Mouse (Mus musculus): ENCODE results near the gene Hap1. TPM values are rescaled to one million over a fixed set of nuclear protein-coding genes. Genes with fewer than 3 reads are reported as not detected.
"Not testable (repeated sequence)": the region's sequence is repeated elsewhere in the genome, so short reads cannot be mapped to it uniquely, and the experiment has no call there.

The Hap1 gene
- polyA plus RNA-seq, 1 experiment from 2014 or later: 93.7 TPM

GRCm38 (mm10) chr11:100320701-100321410 is 35.1 kb downstream of the Hap1 start:
- not testable (repeated sequence) for H3K27me3 ChIP-seq; H3K9me3 ChIP-seq (replicated peaks)
- H3K4me2 ChIP-seq: peak overlapping the region; percentile 85
- H3K4me3 ChIP-seq: peak overlapping the region; percentile 75
- H3K4me1 ChIP-seq: peaks cover 13% of the 10 kb centered on the region
- peak overlapping the region; percentile 95 for H3K9ac ChIP-seq
- H3K36me3 ChIP-seq (ENCODE audit: poor library complexity, severe bottlenecking): peaks cover 23% of the 10 kb centered on the region
- peak overlapping the region; percentile 95 for H3K27ac ChIP-seq
- peak; percentile 5; the same call in 1 of the 2 replicates for ATAC-seq
- 16% methylated on average over 11 of the region's 11 CpGs for WGBS

GRCm38 (mm10) chr11:100320172-100320630 is 35.7 kb downstream of the Hap1 start:
- Histone ChIP-seq H3K4me1 (peaks cover 13% of the 10 kb centered on the region), H3K36me3 (ENCODE audit: poor library complexity, severe bottlenecking) (peaks cover 23% of the 10 kb centered on the region), H3K9me3 (replicated peaks) (no peaks in the 10 kb centered on the region), H3K27ac (peak overlapping the region; percentile 95), H3K27me3 (no peaks in the 10 kb centered on the region), H3K4me2 (peak overlapping the region; percentile 85), H3K9ac (peak overlapping the region; percentile 95), H3K4me3 (peak overlapping the region; percentile 75)
- peak; percentile 88 for ATAC-seq
- under 1% methylated on average over 33 of the region's 40 CpGs for WGBS

- WGBS: 1% methylated on average over 56 of the region's 58 CpGs
- peak within 1 kb of the TSS; percentile 95 for H3K9ac ChIP-seq
- H3K9me3 ChIP-seq (replicated peaks): no peaks in the 10 kb centered on the region
- H3K27me3 ChIP-seq: no peaks in the 10 kb centered on the region
- peak within 1 kb of the TSS; percentile 85 for H3K4me2 ChIP-seq
- peak within 1 kb of the TSS; percentile 75 for H3K4me3 ChIP-seq
- H3K4me1 ChIP-seq: peaks cover 13% of the 10 kb centered on the region
- ATAC-seq: peak; percentile 93
- H3K27ac ChIP-seq: peak within 1 kb of the TSS; percentile 95
- H3K36me3 ChIP-seq (ENCODE audit: poor library complexity, severe bottlenecking): peaks cover 23% of the 10 kb centered on the region
Observed at GRCm38 (mm10) chr11:100319492-100320171, 36.3 kb downstream of the Hap1 start, which contains the start of gene Eif1. TSS of gene Eif1 (plus strand) at chr11:100319885.

GRCm38 (mm10) chr11:100318529-100319451 is 37.1 kb downstream of the Hap1 start:
- Histone ChIP-seq H3K27me3 (no peaks in the 10 kb centered on the region), H3K27ac (peak overlapping the region; percentile 62; the same call in 1 of the 2 replicates), H3K4me3 (peak overlapping the region; percentile 75), H3K4me1 (peaks cover 13% of the 10 kb centered on the region), H3K36me3 (ENCODE audit: poor library complexity, severe bottlenecking) (peaks cover 23% of the 10 kb centered on the region), H3K4me2 (peak overlapping the region; percentile 59), H3K9me3 (replicated peaks) (no peaks in the 10 kb centered on the region), H3K9ac (no peak overlapping the region)
- ATAC-seq: peak; percentile 1
- WGBS: 86% methylated on average over 10 of the region's 10 CpGs

- WGBS: 81% methylated on average over 6 of the region's 6 CpGs
- no peak for ATAC-seq
- peaks cover 13% of the 10 kb centered on the region for H3K4me1 ChIP-seq
- H3K27me3 ChIP-seq: no peaks in the 10 kb centered on the region
- no peak overlapping the region for H3K27ac ChIP-seq
- H3K4me2 ChIP-seq: no peak overlapping the region
- no peak overlapping the region for H3K9ac ChIP-seq
- H3K9me3 ChIP-seq (replicated peaks): no peaks in the 10 kb centered on the region
- H3K36me3 ChIP-seq (ENCODE audit: poor library complexity, severe bottlenecking): peaks cover 21% of the 10 kb centered on the region
- H3K4me3 ChIP-seq: no peak overlapping the region
Observed at GRCm38 (mm10) chr11:100317826-100318380, 38.0 kb downstream of the Hap1 start.

- WGBS: 94% methylated on average over 5 of the region's 5 CpGs
- no peak overlapping the region for H3K4me2 ChIP-seq
- H3K27ac ChIP-seq: no peak overlapping the region
- no peak overlapping the region for H3K4me3 ChIP-seq
- ATAC-seq: no peak
- H3K9me3 ChIP-seq (replicated peaks): no peaks in the 10 kb centered on the region
- no peaks in the 10 kb centered on the region for H3K36me3 ChIP-seq (ENCODE audit: poor library complexity, severe bottlenecking)
- H3K4me1 ChIP-seq: no peaks in the 10 kb centered on the region; the same call in 1 of the 2 replicates
- H3K9ac ChIP-seq: no peak overlapping the region
- no peaks in the 10 kb centered on the region for H3K27me3 ChIP-seq
Observed at GRCm38 (mm10) chr11:100315439-100315838, 40.5 kb downstream of the Hap1 start.

- WGBS: 93% methylated on average over 6 of the region's 6 CpGs
- no peak for ATAC-seq
Observed at GRCm38 (mm10) chr11:100313424-100313823, 42.5 kb downstream of the Hap1 start.

GRCm38 (mm10) chr11:100312096-100312679 is 43.7 kb downstream of the Hap1 start:
- Histone ChIP-seq H3K4me3 (no peak overlapping the region), H3K4me1 (no peaks in the 10 kb centered on the region; the same call in 1 of the 2 replicates), H3K27ac (no peak overlapping the region), H3K36me3 (ENCODE audit: poor library complexity, severe bottlenecking) (no peaks in the 10 kb centered on the region), H3K27me3 (no peaks in the 10 kb centered on the region), H3K4me2 (no peak overlapping the region), H3K9me3 (replicated peaks) (no peaks in the 10 kb centered on the region), H3K9ac (no peak overlapping the region)
- WGBS: 21% methylated on average over 5 of the region's 5 CpGs
- ATAC-seq: no peak

More at GRCm38 (mm10) chr11:100313424-100313823, 42.5 kb downstream of the Hap1 start:
- H3K27ac ChIP-seq: no peak overlapping the region
- H3K4me1 ChIP-seq: no peaks in the 10 kb centered on the region; the same call in 1 of the 2 replicates
- no peak overlapping the region for H3K4me2 ChIP-seq
- H3K4me3 ChIP-seq: no peak overlapping the region
- no peaks in the 10 kb centered on the region for H3K9me3 ChIP-seq (replicated peaks)
- H3K27me3 ChIP-seq: no peaks in the 10 kb centered on the region
- no peak overlapping the region for H3K9ac ChIP-seq
- no peaks in the 10 kb centered on the region for H3K36me3 ChIP-seq (ENCODE audit: poor library complexity, severe bottlenecking)

- no peak for ATAC-seq
- WGBS: 76% methylated on average over 1 of the region's 1 CpGs
Observed at GRCm38 (mm10) chr11:100311656-100312055, 44.3 kb downstream of the Hap1 start.

GRCm38 (mm10) chr11:100308672-100309071 is 47.3 kb downstream of the Hap1 start:
- not testable (repeated sequence) for H3K4me1 ChIP-seq; ATAC-seq; H3K27me3 ChIP-seq; H3K9ac ChIP-seq; H3K27ac ChIP-seq; H3K4me2 ChIP-seq; H3K9me3 ChIP-seq (replicated peaks); H3K36me3 ChIP-seq (ENCODE audit: poor library complexity, severe bottlenecking); H3K4me3 ChIP-seq
- 94% methylated on average over 4 of the region's 6 CpGs for whole genome bisulfite sequencing

More at GRCm38 (mm10) chr11:100311656-100312055, 44.3 kb downstream of the Hap1 start:
- no peaks in the 10 kb centered on the region for H3K27me3 ChIP-seq
- no peaks in the 10 kb centered on the region for H3K9me3 ChIP-seq (replicated peaks)
- H3K9ac ChIP-seq: no peak overlapping the region
- no peak overlapping the region for H3K4me3 ChIP-seq
- no peak overlapping the region for H3K27ac ChIP-seq
- no peak overlapping the region for H3K4me2 ChIP-seq
- no peaks in the 10 kb centered on the region for H3K36me3 ChIP-seq (ENCODE audit: poor library complexity, severe bottlenecking)
- no peaks in the 10 kb centered on the region; the same call in 1 of the 2 replicates for H3K4me1 ChIP-seq

GRCm38 (mm10) chr11:100307900-100308299 is 48.0 kb downstream of the Hap1 start:
- WGBS: 92% methylated on average over 5 of the region's 5 CpGs
- Histone ChIP-seq H3K4me3 (no peak overlapping the region), H3K9ac (no peak overlapping the region), H3K27ac (no peak overlapping the region), H3K4me2 (no peak overlapping the region), H3K27me3 (no peaks in the 10 kb centered on the region), H3K36me3 (ENCODE audit: poor library complexity, severe bottlenecking) (no peaks in the 10 kb centered on the region), H3K4me1 (no peaks in the 10 kb centered on the region; the same call in 1 of the 2 replicates), H3K9me3 (replicated peaks) (no peaks in the 10 kb centered on the region)
- ATAC-seq: no peak
